Mouse (Mus musculus): ENCODE data around the gene Nxnl2.

- TF ChIP-seq GATA1 (IDR thresholded peaks at IDR 0.05; ENCODE audit: low read depth, low read length) (no peak), MAFK (IDR thresholded peaks at IDR 0.05; ENCODE audit: borderline replicate concordance, low read depth, low read length) (no peak), CTCF (IDR thresholded peaks at IDR 0.05 in 2 of 3, conservative IDR thresholded peaks at IDR 0.05 in 1 of 3; ENCODE audit: control insufficient read depth in 1 of 3, insufficient read depth in 1 of 3, low read depth in 2 of 3, low read length in 3 of 3, poor library complexity in 1 of 3, severe bottlenecking in 1 of 3) (no peak), KAT2A (conservative IDR thresholded peaks at IDR 0.05; ENCODE audit: low read depth, low read length) (no peak), UBTF (IDR thresholded peaks at IDR 0.05; ENCODE audit: borderline replicate concordance, insufficient read depth, low read depth, low read length) (no peak), MAX (IDR thresholded peaks at IDR 0.05; ENCODE audit: low read length) (no peak), HCFC1 (IDR thresholded peaks at IDR 0.05; ENCODE audit: low read depth, low read length) (no peak), TCF12 (IDR thresholded peaks at IDR 0.05; ENCODE audit: low read depth, low read length) (no peak), JUND (IDR thresholded peaks at IDR 0.05; ENCODE audit: low read depth, low read length) (no peak), POLR2A (IDR thresholded peaks at IDR 0.05; ENCODE audit: control insufficient read depth in 1 of 2, insufficient read depth in 1 of 2, low read depth in 1 of 2, low read length in 2 of 2, poor library complexity in 1 of 2) (no peak), NELFE (IDR thresholded peaks at IDR 0.05; ENCODE audit: low read depth, low read length) (no peak), ZC3H11A (IDR thresholded peaks at IDR 0.05; ENCODE audit: low read depth, low read length) (no peak)
Measured at GRCm38 (mm10) chr13:51157291-51157690, 13.5 kb upstream of the Nxnl2 start.

Measured in MEL (cell line).